Mouse (Mus musculus) olfactory bulb, adult 2 months (tissue): ENCODE measurements around the gene Dennd5b. TPM values are rescaled to one million over a fixed set of nuclear protein-coding genes. Genes with fewer than 3 reads are reported as not detected.

Experiments used
- H3K27ac ChIP-seq: fragments of 200-500 bp; 2 replicates; pipeline ENCODE4 v1.5.1; 2012; ENCODE audit warnings: low read depth, low read length; ENCODE audit not compliant: insufficient read depth
- H3K4me1 ChIP-seq: fragments of 200-500 bp; 2 replicates; pipeline ENCODE4 v1.6.1; 2012; ENCODE audit warnings: low read length; ENCODE audit not compliant: control insufficient read depth, insufficient read depth
- H3K4me3 ChIP-seq: fragments of 200-500 bp; 2 replicates; pipeline ENCODE4 v1.5.1; 2012; ENCODE audit warnings: mild to moderate bottlenecking, low read depth, low read length, moderate library complexity; ENCODE audit not compliant: insufficient read depth
- CTCF ChIP-seq: fragments of 200-500 bp; IDR thresholded peaks from 2 replicates; pipeline ENCODE4 v1.5.1; 2012; ENCODE audit warnings: low read depth, mild to moderate bottlenecking, low read length, moderate library complexity; ENCODE audit not compliant: insufficient read depth
- POLR2A ChIP-seq: fragments of 200-500 bp; IDR thresholded peaks from 2 replicates; pipeline ENCODE4 v1.6.1; 2012; ENCODE audit warnings: mild to moderate bottlenecking, low read depth, low read length, moderate library complexity; ENCODE audit not compliant: insufficient read depth
- WGBS: fragments of 180-500 bp; shearing (Covaris S2); methylation state at CpG from one replicate; pipeline ENCODE4 v1.1.7; 2018; 5-methylcytosine and 5-hydroxymethylcytosine counted together
- polyA plus RNA-seq: library from polyadenylated mRNA; stranded (reverse); fragments of >200 nt; gene quantifications from 2 replicates; pipeline ENCODE4 v1.2.4, GENCODE M21; 2012; ENCODE audit warnings: low replicate concordance; ENCODE audit not compliant: missing spikeins, insufficient read depth, insufficient read length

Gene Dennd5b
- polyA plus RNA-seq, 1 experiment: 30.8 TPM

DNA sequence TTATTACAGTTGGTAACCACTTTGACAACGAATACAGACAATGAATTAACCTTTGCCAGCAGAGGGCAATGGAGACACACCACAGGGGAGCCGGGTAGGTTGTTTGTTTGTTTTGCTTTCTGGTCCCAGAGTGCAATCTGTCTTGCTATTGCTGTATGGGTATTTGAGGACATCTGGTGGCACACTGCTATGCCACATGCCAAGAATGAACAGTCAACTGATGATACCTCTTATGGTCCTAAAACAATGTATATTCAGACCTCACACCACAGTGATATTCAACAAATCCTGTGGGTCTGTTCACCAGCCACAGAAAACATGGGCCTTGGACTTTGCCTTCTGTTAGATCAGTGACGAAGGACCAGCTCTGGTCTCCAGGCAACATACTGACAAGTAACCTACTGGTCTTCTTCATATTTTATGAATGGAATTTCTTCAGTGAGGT is 43.5 kb downstream of the Dennd5b start:
- Histone ChIP-seq H3K27ac (no peak overlapping the region), H3K4me3 (no peak overlapping the region), H3K4me1 (peaks cover 6% of the 10 kb centered on the region)
- 23% methylated on average over 3 of the region's 3 CpGs for WGBS
- TF ChIP-seq CTCF: no peak
- TF ChIP-seq POLR2A: no peak

DNA sequence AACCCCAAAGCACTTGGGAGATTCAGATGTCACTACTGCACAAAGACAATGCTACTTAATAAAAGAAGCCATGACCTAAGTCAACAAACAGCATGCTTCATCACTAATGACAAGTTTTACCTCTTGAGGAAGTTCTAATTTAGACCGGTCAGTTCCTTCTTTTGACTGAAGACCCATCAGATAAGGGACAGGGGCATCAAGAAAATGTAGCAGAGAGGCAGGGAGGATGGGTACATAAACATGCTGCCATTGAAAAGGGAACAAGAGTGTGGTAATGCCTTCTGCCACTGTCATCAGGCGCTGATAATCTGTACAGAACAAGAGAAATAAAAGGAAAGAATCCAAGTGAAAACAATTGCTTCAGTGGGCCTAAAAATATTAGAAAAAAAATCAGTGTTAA is 46.7 kb downstream of the Dennd5b start:
- Histone ChIP-seq H3K4me3 (no peak overlapping the region), H3K27ac (no peak overlapping the region), H3K4me1 (peaks cover 3% of the 10 kb centered on the region; the same call in 1 of the 2 replicates)
- WGBS: 79% methylated on average over 2 of the region's 2 CpGs
- TF ChIP-seq CTCF: no peak
- no peak for TF ChIP-seq POLR2A

DNA sequence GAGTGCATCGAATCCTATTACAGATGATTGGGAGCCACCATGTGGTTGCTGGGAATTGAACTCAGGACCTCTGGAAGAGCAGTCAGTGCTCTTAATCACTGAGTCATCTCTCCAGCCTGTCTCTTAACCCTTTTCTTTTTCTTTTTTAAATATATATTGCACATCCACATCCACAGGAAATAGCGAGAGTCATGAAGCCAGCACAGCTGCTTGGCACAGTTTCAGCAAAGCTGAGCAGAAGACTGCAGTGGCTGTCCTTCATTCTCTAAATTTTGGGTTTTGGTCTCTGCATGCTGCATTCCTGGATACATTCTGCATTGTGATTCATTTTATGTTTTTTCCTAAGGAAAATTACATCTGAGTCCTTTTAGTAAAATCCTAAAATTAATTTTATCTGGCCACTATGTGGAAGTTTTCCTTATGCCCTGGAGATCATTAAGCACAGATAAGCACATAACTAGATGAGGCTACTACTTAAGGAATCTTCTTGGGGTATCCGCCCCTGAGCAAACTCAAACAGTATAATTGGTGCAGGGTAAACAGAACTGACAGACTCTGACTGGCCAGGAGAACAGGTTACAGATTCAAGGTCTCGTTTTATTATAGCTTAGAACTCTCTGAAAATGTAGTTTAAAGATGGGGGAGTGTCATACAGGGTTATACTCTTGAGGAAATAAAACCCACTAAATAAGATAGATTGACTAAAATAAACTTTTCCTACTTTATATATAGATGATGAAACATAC is 50.3 kb downstream of the Dennd5b start:
- Histone ChIP-seq H3K27ac (no peak overlapping the region), H3K4me3 (no peak overlapping the region), H3K4me1 (peaks cover 3% of the 10 kb centered on the region; the same call in 1 of the 2 replicates)
- TF ChIP-seq POLR2A (no peak), CTCF (no peak)
- 30% methylated on average over 4 of the region's 4 CpGs for WGBS

DNA sequence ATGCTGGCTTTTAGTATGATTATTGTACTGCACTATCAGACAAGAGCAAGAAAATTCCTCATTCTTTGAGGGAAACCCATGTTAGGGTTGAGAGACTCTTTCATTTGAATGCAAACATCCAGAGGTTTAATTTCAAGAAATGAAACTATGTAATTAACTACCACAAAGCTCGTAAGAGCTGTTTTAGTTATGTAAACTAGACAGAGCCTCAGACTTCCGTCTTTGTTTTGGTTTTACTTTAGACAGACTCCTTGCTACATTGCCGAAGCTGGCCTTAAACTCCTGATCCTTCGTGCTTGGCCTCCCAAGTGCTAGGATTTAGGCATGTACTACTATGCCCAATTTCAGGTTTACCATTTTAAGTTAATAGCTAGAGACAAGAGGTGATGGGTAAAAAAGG is 61.4 kb downstream of the Dennd5b start:
- WGBS: 27% methylated on average over 4 of the region's 4 CpGs
- H3K4me1 ChIP-seq: no peaks in the 10 kb centered on the region
- H3K27ac ChIP-seq: no peak overlapping the region
- H3K4me3 ChIP-seq: no peak overlapping the region
- TF ChIP-seq POLR2A (no peak), CTCF (no peak)

DNA sequence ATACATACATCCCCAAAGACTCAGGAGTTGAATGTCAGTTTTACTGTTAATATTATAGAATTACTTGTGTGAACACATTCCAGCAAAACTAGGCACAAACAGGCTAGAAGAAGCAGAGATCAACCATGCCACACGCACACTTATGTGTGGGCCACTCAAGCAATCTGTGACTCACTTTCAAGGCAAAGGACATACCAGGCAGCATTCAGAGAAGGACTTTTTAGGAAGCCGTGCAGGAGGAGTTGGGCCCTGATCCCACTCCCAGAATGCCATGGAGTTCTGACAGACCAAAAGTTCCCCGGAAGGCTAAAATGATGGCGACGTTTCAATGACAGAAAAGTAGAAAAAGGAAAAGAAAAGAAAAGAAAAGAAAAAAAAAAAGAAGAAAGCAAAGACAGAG is 69.3 kb downstream of the Dennd5b start:
- H3K4me1 ChIP-seq: no peaks in the 10 kb centered on the region; the same call in 1 of the 2 replicates
- H3K27ac ChIP-seq: no peak overlapping the region
- TF ChIP-seq POLR2A (no peak), CTCF (no peak)
- WGBS: 68% methylated on average over 5 of the region's 5 CpGs
- H3K4me3 ChIP-seq: no peak overlapping the region

DNA sequence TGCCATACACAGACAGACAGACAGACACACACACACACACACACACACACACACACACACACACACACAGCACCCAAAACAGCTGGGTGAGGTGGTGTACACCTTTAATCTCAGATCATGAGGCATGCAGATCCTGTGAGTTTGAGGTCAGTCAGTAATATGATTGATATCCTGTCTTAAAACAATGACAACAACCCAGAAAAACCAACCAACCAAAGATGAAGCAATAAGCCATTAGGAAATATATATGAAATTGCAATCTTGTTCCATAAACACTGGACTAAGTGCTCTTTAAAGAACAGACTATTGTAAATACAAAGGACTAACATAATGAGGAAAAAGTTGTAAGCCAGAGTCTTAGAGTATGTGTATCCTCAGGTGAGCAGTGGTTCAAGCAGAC is 70.1 kb downstream of the Dennd5b start:
- Histone ChIP-seq H3K4me3 (no peak overlapping the region), H3K4me1 (no peaks in the 10 kb centered on the region; the same call in 1 of the 2 replicates), H3K27ac (no peak overlapping the region)
- TF ChIP-seq POLR2A (no peak), CTCF (no peak)

DNA sequence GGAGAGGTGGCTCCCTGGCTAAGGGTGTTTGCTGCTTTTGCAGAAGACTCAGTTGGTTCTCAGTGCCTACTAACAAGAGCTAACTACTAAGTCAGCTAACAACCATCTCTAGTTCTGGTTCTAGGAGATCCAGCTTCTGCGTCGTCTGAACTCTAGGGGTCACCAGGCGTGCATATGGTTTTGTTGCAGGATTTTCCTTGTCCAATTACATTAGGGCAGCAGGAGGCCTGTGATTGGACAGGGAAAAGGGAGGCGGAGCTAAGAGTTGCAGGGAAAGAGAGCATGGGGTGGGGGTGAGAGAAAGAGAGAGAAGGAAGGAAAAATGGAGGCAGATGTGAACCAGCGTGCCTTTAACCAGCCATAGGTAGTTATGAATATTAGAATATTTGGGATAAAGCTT is 83.0 kb downstream of the Dennd5b start:
- no peaks in the 10 kb centered on the region for H3K4me1 ChIP-seq
- no peak overlapping the region for H3K27ac ChIP-seq
- WGBS: 84% methylated on average over 5 of the region's 5 CpGs
- TF ChIP-seq CTCF (no peak), POLR2A (no peak)
- no peak overlapping the region for H3K4me3 ChIP-seq

DNA sequence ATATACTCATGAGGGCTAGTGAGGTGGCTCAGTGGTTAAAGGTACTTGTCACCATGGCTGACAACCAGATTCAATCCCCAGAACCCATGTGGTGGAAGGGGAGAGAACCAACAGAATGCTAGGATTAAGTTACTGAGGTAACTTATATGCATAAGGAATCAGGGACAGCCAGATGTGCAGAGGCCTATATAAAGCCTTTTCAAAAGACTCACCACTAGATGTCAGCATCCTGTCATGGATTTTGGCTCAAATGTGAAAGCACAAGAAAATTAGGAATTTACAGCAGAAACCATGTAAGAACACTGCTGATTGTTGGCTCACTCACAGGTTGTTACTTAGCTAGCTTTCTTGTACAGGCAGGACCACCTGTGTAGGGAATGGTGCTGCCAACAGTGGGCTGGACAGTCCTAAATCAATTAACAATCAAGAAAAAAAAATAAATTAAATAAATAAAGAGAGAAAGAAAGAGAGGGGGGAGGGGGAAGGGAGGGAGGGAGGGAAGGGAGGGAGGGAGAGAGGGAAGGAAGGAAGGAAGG is 90.6 kb downstream of the Dennd5b start:
- Histone ChIP-seq H3K4me3 (no peak overlapping the region), H3K27ac (no peak overlapping the region), H3K4me1 (no peaks in the 10 kb centered on the region)
- no peak for TF ChIP-seq CTCF
- no peak for TF ChIP-seq POLR2A

DNA sequence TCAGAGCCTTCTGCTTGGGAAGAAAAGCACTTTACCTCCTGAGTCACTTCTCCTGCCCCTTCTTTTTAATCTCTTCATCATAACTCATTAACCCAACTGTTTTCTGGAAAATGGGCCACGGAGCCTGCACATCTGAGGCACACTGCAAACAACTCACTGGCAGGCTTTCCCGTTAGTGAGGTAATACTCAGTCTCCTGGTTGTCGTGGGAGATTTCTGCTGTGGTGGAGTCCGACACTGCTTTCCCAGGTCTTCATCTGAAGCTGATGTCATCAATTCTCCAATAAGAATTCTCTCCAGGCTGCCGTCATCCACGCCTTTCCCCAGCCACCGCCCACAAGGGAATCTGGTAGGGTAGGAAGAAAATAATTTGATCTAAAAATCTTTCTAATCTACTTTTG is 96.5 kb downstream of the Dennd5b start:
- Histone ChIP-seq H3K4me1 (no peaks in the 10 kb centered on the region), H3K4me3 (no peak overlapping the region), H3K27ac (no peak overlapping the region)
- TF ChIP-seq POLR2A: no peak
- TF ChIP-seq CTCF: no peak
- WGBS: 81% methylated on average over 7 of the region's 7 CpGs
